Mouse (Mus musculus) T-helper 1 cell (primary cell): ENCODE measurements around the gene Gm43638.
"Not testable (repeated sequence)": the region's sequence is repeated elsewhere in the genome, so short reads cannot be mapped to it uniquely, and the experiment has no call there.

Source experiments
- in situ Hi-C: fragments of 300-600 bp; cut with MboI, MseI; formaldehyde crosslinking; loops from one replicate; pipeline ENCODE4 v1.15.1; 2025; ENCODE audit warnings: high pct_unique_total_duplicates

Gene Gm43638

DNA sequence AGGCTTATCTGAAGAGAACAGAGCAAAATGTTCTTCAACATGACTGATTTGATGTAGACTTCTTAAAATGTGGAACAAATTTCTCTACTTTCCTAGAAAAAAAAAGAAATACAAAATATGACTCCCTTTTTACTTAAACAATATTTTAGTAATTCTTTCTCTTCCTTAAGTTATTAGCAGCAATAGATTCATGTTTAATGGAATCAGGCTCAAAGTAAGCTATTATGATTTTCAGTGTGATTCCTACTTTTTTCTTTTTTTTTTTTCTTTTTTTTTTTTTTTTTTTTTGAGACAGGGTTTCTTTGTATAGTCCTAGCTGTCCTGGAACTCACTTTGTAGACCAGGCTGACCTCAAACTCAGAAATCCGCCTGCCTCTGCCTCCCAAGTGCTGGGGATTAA lies at the start of gene Gm43638:
Gene Gm43638 (minus strand): TSS at position 101 of the 400 bp plus-strand sequence.
- in situ Hi-C loops = not testable (repeated sequence)

- in situ Hi-C loops = no loop called here
Observed at GRCm38 (mm10) chr5:87535994-87536644, 49.5 kb upstream of the Gm43638 start.

GRCm38 (mm10) chr5:87532288-87532687 lies 45.7 kb upstream of the Gm43638 start:
- in situ Hi-C loops = no loop called here

DNA sequence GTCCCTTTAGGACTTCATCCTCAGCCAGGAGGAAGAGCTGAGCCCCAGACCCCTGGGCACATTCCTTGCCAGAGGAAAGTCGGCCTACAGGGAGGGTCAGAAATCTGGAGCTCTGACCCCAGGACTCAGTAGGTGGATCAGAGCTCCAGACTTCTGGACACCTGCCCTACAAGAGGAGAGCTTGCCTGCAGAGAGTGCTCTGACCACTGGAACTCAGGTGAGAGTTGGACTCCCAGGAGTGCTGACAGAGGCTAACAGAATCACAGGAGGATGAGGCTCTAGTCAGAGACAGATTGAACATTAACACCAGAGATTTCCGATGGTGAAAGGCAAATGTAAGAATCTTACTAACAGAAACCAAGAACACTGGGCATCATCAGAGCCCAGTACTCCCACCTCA lies 37.0 kb upstream of the Gm43638 start:
- in situ Hi-C loops = not testable (repeated sequence)

DNA sequence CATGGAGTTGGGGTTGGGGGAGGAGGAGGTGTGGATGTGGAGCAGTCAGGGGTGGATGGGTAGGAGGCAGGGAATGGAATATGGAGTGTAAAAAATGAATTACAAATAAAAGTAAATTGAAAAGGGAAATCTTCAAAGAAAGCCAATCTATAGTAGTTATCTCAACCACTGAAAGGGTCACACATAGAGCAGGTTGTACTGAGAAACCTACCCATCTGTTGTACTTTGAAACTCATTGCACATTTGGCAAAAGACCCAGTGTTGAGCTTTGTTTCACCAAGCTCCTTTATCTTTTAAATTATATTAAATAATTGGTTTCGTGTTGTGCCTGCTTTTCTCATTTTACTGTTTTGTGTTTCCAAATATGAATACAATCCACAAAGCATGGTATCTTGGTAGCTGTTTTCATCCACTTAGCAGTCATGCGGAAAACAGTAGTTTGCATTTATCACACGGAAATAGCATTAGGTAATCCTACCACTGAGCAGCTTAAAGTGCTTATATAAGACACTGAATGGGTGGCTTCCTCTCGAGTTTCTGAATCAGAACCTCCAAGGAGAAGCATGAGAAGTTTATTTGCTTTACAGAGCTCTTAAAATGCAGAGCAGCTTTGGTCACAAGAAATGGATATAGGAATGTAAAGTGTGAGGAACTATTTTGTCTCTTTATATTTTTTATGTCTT lies 19.3 kb upstream of the Gm43638 start:
- in situ Hi-C loops = no loop called here

GRCm38 (mm10) chr5:87502687-87503086 lies 16.1 kb upstream of the Gm43638 start:
- in situ Hi-C loops = no loop called here

DNA sequence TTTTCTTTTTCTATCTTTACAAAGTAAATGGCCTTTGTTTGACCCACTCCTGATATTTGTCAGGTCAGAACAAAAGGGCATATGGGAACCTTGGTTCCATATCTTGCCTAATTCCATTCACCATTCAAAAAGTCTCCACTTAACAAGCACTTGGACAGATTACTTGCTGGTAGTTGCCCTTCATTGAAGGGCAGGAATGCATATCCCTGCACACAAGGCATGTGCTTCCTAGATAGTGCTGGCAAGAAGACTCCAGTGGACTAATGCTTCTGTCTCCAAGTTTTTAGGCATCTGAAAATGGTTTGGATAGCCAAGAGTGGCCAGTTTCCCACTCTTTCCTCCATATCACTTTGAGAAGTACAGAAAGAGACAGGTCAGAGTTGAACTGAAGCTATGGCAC lies 12.7 kb upstream of the Gm43638 start:
- in situ Hi-C loops = no loop called here

DNA sequence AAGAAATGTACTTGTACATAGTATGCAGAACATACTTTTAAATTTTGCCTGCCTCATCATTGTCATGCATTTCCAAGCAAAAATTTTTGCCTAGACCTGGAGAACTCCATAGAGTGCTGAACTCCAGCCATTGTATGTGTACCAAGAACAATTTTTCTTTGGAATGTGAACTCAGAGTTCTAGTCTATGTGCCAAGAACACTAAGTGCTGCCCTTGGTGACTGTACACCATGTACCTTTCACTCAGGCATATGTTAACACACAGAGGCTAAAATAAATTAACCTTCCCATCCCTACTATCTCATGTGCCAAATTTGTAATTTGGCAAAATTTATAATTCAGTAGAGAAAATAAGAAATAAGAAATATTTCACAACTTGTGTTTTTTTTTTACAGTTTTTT lies 12.3 kb upstream of the Gm43638 start:
- in situ Hi-C loops = no loop called here

DNA sequence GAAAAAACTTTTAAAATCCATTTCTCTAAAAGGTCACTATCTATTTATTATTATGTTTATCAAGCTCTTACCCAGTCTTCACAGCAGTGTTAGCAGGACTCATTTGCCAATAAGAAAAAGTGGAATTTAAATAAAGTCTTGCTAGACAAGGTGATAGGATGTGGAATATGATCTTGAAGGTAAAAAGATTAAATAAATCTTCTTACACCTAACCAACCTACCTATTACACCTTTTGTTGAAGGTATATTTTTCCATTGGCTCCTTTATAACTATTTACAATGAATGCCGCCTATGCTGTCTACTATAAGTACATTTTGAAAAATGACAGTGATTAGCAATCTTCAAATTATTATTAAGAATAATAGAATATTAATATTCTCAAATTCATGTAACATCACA lies 4.2 kb upstream of the Gm43638 start, which contains the start of gene Ugt2a1:
Gene Ugt2a1 (minus strand): TSS at position 101 of the 400 bp plus-strand sequence.
- in situ Hi-C loops = no loop called here

DNA sequence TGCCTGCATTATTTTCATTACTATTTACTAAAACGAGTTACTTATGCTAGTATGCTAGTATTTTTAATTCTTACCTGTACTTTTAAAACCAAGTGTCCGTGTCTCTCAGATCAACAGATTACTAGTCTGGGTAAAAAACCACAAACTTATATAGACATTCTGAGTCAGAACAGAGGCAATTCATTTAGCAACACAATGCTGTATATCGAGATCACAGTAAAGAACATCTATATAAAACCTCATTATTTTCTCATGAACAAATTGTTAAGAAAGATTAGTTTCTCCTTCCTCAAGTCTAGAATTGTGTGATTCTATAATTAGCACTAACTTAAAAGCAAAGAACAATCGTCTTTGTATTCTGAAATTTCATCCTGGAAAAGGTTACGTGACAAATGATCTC lies 4.4 kb downstream of the Gm43638 start, which contains the start of gene Ugt2a2:
Gene Ugt2a2 (minus strand): TSS at position 101 of the 400 bp plus-strand sequence.
- in situ Hi-C loops = no loop called here

DNA sequence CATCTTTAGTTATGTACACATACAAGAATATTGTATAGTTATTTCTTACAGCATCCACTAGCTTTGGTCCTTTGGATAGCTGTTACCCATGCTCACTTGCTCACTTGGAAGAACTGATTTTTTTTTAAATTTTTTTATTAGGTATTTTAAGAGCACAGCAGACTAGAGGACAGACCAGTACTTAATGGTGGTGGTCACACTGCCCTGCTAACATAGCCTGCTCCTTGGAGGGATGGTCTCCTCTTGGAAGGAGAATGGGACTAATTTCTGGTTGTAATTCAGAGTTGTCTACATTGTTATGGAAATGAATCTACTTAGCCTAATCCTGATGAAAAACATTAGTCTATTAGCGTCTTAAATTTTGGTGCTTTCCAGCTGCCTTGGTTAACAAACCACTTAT lies 27.8 kb downstream of the Gm43638 start:
- in situ Hi-C loops = no loop called here

- in situ Hi-C loops = no loop called here
Observed at GRCm38 (mm10) chr5:87457701-87458100, 28.9 kb downstream of the Gm43638 start.

- in situ Hi-C loops = no loop called here
Observed at GRCm38 (mm10) chr5:87456216-87456850, 30.3 kb downstream of the Gm43638 start.

DNA sequence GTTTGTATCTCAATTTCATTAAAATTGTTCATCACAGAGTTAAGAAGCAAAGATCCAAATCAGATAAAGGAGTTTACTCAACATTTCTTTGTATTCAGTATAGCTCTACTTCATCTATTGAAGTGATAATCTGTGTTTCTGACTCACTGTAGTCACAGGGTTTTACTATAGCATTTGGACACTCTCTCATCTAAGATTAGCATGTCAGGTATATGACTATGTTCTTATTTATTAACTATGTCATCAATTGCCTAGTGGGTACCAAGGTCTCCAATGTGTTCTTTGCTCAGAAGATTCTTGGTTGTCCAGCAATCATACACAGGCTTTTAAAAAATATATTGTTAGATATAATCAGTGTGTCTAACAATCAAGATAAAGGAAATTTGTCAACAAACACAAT lies 31.1 kb downstream of the Gm43638 start:
- in situ Hi-C loops = no loop called here

DNA sequence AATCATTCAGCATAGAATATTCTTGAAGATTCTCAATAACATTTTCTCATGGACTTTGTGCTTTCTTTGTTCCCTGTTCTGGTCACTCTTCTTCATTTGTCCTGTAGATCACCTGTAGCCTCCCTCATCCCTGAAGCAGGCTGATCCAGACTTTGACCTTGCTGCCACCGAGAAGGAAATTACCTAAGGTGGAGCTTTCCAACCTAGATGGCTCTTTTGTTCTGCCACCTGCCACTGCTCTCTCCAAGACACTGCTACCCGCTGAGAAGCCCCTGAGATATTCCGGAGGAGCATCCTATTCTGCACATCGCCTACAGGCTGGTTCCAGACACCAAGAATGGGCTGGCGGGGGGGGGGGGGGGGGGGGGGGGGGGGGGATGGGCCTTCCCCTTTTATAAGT lies 34.1 kb downstream of the Gm43638 start:
- in situ Hi-C loops = not testable (repeated sequence)

DNA sequence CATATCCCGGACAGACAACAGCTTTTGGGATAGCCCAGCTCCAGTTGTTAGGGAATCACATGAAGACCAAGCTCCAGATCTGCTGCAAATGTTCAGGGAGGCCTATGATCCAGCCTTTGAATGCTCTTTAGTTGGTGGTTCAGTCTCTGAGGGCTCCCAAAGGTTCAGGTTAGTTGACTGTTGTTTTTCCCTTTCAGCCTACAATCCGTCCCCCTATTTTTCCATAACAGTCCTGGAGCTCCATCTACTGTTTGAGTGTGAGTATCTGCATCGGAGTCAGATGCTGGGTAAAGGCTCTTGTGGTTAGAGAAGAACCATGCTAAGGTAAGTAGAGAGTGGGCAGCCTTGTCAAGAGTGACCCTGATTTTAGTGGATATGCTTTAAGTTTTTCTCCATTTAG lies 50.3 kb downstream of the Gm43638 start:
- in situ Hi-C loops = no loop called here

GRCm38 (mm10) chr5:87425676-87426075 lies 60.9 kb downstream of the Gm43638 start:
- in situ Hi-C loops = no loop called here

DNA sequence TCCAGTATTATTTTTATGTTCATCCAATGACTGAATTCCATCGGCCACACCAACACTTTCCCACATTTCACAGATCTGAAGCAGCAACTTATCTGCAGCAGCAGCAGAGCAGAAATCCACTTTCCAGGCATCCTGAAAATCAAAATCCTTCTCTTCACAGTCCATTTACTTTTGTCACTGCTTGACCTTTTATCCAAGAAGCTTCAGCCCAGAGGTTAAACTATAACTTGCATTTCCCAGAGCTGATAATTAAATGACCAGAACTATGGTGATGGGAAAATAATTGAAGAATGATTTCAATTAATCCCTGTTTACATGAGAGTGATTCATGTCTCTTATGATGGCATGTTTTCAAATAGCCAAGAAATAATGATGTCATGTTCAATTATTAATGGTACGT lies 62.6 kb downstream of the Gm43638 start, which contains the start of gene Ugt2b38:
Gene Ugt2b38 (minus strand): TSS at position 163 of the 400 bp plus-strand sequence.
- in situ Hi-C loops = not testable (repeated sequence)
